Mouse (Mus musculus) neutrophil, adult 5-6 weeks (primary cell): Measurements from ENCODE around the gene Pik3cd. TPM values are rescaled to one million over a fixed set of nuclear protein-coding genes. Genes with fewer than 3 reads are reported as not detected.

Experiments used
- total RNA-seq: library from RNA; stranded (forward); fragments of 200-1000 nt; gene quantifications from 2 replicates; pipeline ENCODE4 v1.2.3, GENCODE M21; 2017

Pik3cd gene
- total RNA-seq, 1 experiment from 2014 or later = 255 TPM

Other genes starting within 250 kb of the Pik3cd start
- gene Rbp7, start 247.6 kb downstream of the Pik3cd start, total RNA-seq = not detected in 2 replicates
- gene Tmem274, start 225.2 kb downstream of the Pik3cd start, total RNA-seq = not detected in 2 replicates
- 3.9 and 4.3 TPM in 2 replicates for gene Nmnat1, start 217.4 kb downstream of the Pik3cd start, total RNA-seq
- 29.5 and 62.7 TPM in 2 replicates for gene Lzic, start 217.3 kb downstream of the Pik3cd start, total RNA-seq
- gene Ctnnbip1, start 184.3 kb downstream of the Pik3cd start, total RNA-seq = 7.2 and 10.8 TPM in 2 replicates
- 0.47 and 0.49 TPM in 2 replicates for gene Clstn1, start 116.1 kb downstream of the Pik3cd start, total RNA-seq
- gene Tmem201, start 35.5 kb upstream of the Pik3cd start, total RNA-seq = 5.8 and 6.6 TPM in 2 replicates
- gene Slc25a33, start 71.7 kb upstream of the Pik3cd start, total RNA-seq = 11.9 and 12.7 TPM in 2 replicates